Mouse (Mus musculus) limb, embryonic 14.5 days (tissue): ENCODE measurements around the gene L2hgdh. TPM values are rescaled to one million over a fixed set of nuclear protein-coding genes. Genes with fewer than 3 reads are reported as not detected.

Source experiments
- ATAC-seq: fragments of 200-750 bp; cut with Nextera tagmentation; 2 replicates; pipeline ENCODE4 v1.8.0; 2017; ENCODE audit warnings: low read depth, moderate number of reproducible peaks, moderate TSS enrichment; ENCODE audit not compliant: low FRiP score
- DNase-seq: peaks from one replicate; pipeline ENCODE4 v3.0.0-alpha.2; 2015; ENCODE audit warnings: low spot score
- H3K27ac ChIP-seq: fragments of 300-500 bp; sonication (generic); replicated peaks from 2 replicates; pipeline ENCODE4 v1.5.1; 2014; ENCODE audit warnings: low read depth, mild to moderate bottlenecking, low read length, moderate library complexity, mixed read lengths
- H3K27me3 ChIP-seq: fragments of 300-500 bp; sonication (generic); 2 replicates; pipeline ENCODE4 v1.6.1; 2014; ENCODE audit warnings: low read length, mixed read lengths; ENCODE audit not compliant: control insufficient read depth, insufficient read depth
- H3K36me3 ChIP-seq: fragments of 300-500 bp; sonication (generic); 2 replicates; pipeline ENCODE4 v1.6.1; 2014; ENCODE audit warnings: mild to moderate bottlenecking, low read length, moderate library complexity, mixed read lengths; ENCODE audit not compliant: control insufficient read depth, insufficient read depth
- H3K4me1 ChIP-seq: fragments of 300-500 bp; sonication (generic); 2 replicates; pipeline ENCODE4 v1.6.1; 2014; ENCODE audit warnings: antibody characterized with exemption, low read length, mixed read lengths; ENCODE audit not compliant: control insufficient read depth, insufficient read depth
- H3K4me2 ChIP-seq: fragments of 300-500 bp; sonication (generic); replicated peaks from 2 replicates; pipeline ENCODE4 v1.6.1; 2014; ENCODE audit warnings: low read depth, mild to moderate bottlenecking, low read length, moderate library complexity; ENCODE audit not compliant: severe bottlenecking
- H3K4me3 ChIP-seq: fragments of 300-500 bp; sonication (generic); replicated peaks from 2 replicates; pipeline ENCODE4 v1.5.1; 2014; ENCODE audit warnings: low read length
- H3K9ac ChIP-seq: fragments of 300-500 bp; sonication (generic); 2 replicates; pipeline ENCODE4 v1.6.1; 2014; ENCODE audit warnings: mild to moderate bottlenecking, low read depth, low read length, moderate library complexity; ENCODE audit not compliant: severe bottlenecking
- H3K9me3 ChIP-seq: fragments of 300-500 bp; sonication (generic); 2 replicates; pipeline ENCODE4 v1.6.1; 2016; ENCODE audit warnings: low read length; ENCODE audit not compliant: control insufficient read depth
- POLR2A ChIP-seq: fragments of 200-500 bp; IDR thresholded peaks from 2 replicates; pipeline ENCODE4 v1.8.0; 2012; ENCODE audit warnings: inconsistent platforms, mild to moderate bottlenecking, moderate library complexity, borderline replicate concordance; ENCODE audit not compliant: insufficient read depth, insufficient read length; ENCODE audit errors: extremely low read depth
- WGBS: fragments of 180-500 bp; shearing (Covaris S2); extraction: QIAGEN DNeasy Blood & Tissue Kit; methylation state at CpG from one replicate; pipeline ENCODE4 v1.1.7; 2014; 5-methylcytosine and 5-hydroxymethylcytosine counted together
- microRNA counts: library from miRNA; unstranded; fragments of <30 nt; microRNA quantifications from one replicate; lab custom pipeline; 2016
- microRNA-seq: library from miRNA; unstranded; fragments of <30 nt; microRNA quantifications from one replicate; pipeline ENCODE4, GENCODE M21; 2016
- polyA plus RNA-seq, 2 experiments: library from polyadenylated mRNA; depleted of rRNA in 1 of 2; stranded (reverse) in 1 of 2; unstranded in 1 of 2; fragments of >200 nt; fragmentation: Nextera tagmentation in 1 of 2; extraction: Ambion mirVana in 1 of 2; gene quantifications; 2 replicates each; pipeline versions ENCODE4 v1.2.1 to v1.2.3; 2012 to 2014

The L2hgdh gene
- polyA plus RNA-seq, 2 experiments = 14.5 to 14.9 TPM

- no peak for ATAC-seq
- H3K36me3 ChIP-seq = peaks cover 47% of the 10 kb centered on the region
Measured at GRCm38 (mm10) chr12:69644877-69645276, 79.8 kb downstream of the L2hgdh start.

GRCm38 (mm10) chr12:69642877-69643276 is 81.8 kb downstream of the L2hgdh start:
- DNase-seq = no peak
- Histone ChIP-seq H3K9me3 (no peaks in the 10 kb centered on the region), H3K36me3 (peaks cover 46% of the 10 kb centered on the region), H3K4me3 (no peak overlapping the region), H3K4me1 (no peaks in the 10 kb centered on the region), H3K4me2 (no peak overlapping the region), H3K9ac (no peak overlapping the region), H3K27me3 (no peaks in the 10 kb centered on the region), H3K27ac (no peak overlapping the region)
- no peak for TF ChIP-seq POLR2A
- ATAC-seq = no peak
- 89% methylated on average over 5 of the region's 5 CpGs for WGBS

More at GRCm38 (mm10) chr12:69644877-69645276, 79.8 kb downstream of the L2hgdh start:
- no peak overlapping the region for H3K9ac ChIP-seq
- H3K9me3 ChIP-seq = no peaks in the 10 kb centered on the region
- no peaks in the 10 kb centered on the region for H3K4me1 ChIP-seq
- H3K4me2 ChIP-seq = no peak overlapping the region
- no peaks in the 10 kb centered on the region for H3K27me3 ChIP-seq
- no peak for DNase-seq
- no peak overlapping the region for H3K4me3 ChIP-seq
- TF ChIP-seq POLR2A = no peak
- no peak overlapping the region for H3K27ac ChIP-seq
- WGBS = 74% methylated on average over 3 of the region's 3 CpGs

MicroRNAs within 50 kb of the gene (microRNA counts, 519-probe panel; counts per million panel counts)
- not detected for microRNA mmu-miR-681 (lab: Ali Mortazavi, UCI)

Small RNA genes lying within 50 kb of the gene (microRNA-seq; reads per million reads assigned to microRNA genes)
- gene Mir681 = not detected

Other genes starting within 250 kb of the L2hgdh start
- gene Vcpkmt, start 141.8 kb downstream of the L2hgdh start, polyA plus RNA-seq (2012; rRNA removed) = 15.1 and 21.3 TPM in 2 replicates
- 28.2 and 29.3 TPM in 2 replicates for gene Vcpkmt, start 141.8 kb downstream of the L2hgdh start, polyA plus RNA-seq (2014; fragmentation: Nextera tagmentation; extraction: Ambion mirVana)
- 34.4 and 37.1 TPM in 2 replicates for gene Sos2, start 43.0 kb downstream of the L2hgdh start, polyA plus RNA-seq (2012; rRNA removed)
- gene Sos2, start 43.0 kb downstream of the L2hgdh start, polyA plus RNA-seq (2014; fragmentation: Nextera tagmentation; extraction: Ambion mirVana) = 13.3 and 13.5 TPM in 2 replicates
- gene Atp5s, start 77 bp upstream of the L2hgdh start, polyA plus RNA-seq (2012; rRNA removed) = 26.1 and 29.4 TPM in 2 replicates
- gene Atp5s, start 77 bp upstream of the L2hgdh start, polyA plus RNA-seq (2014; fragmentation: Nextera tagmentation; extraction: Ambion mirVana) = 30.8 and 36.1 TPM in 2 replicates
- 0.86 and 1.9 TPM in 2 replicates for gene Cdkl1, start 66.4 kb upstream of the L2hgdh start, polyA plus RNA-seq (2012; rRNA removed)
- 1.7 and 2.2 TPM in 2 replicates for gene Cdkl1, start 66.4 kb upstream of the L2hgdh start, polyA plus RNA-seq (2014; fragmentation: Nextera tagmentation; extraction: Ambion mirVana)
- gene Atl1, start 167.7 kb upstream of the L2hgdh start, polyA plus RNA-seq (2012; rRNA removed) = 4.5 and 5.8 TPM in 2 replicates
- 6.4 and 7.2 TPM in 2 replicates for gene Atl1, start 167.7 kb upstream of the L2hgdh start, polyA plus RNA-seq (2014; fragmentation: Nextera tagmentation; extraction: Ambion mirVana)
- gene Map4k5, start 168.3 kb upstream of the L2hgdh start, polyA plus RNA-seq (2012; rRNA removed) = 32.4 and 34.3 TPM in 2 replicates
- 50.4 and 53.6 TPM in 2 replicates for gene Map4k5, start 168.3 kb upstream of the L2hgdh start, polyA plus RNA-seq (2014; fragmentation: Nextera tagmentation; extraction: Ambion mirVana)